Mouse (Mus musculus) embryonic fibroblast, embryonic 13.5 days (primary cell): ENCODE results near the gene Polr2b.

ENCODE experiments used
- CTCF ChIP-seq: IDR thresholded peaks from 2 replicates; pipeline ENCODE4 v1.5.1; 2011; ENCODE audit warnings: mild to moderate bottlenecking, control low read depth, low read length, moderate library complexity, borderline replicate concordance; ENCODE audit not compliant: insufficient read depth
- POLR2A ChIP-seq: IDR thresholded peaks from 2 replicates; pipeline ENCODE4 v1.6.1; 2011; ENCODE audit warnings: low read depth, mild to moderate bottlenecking, control low read depth, low read length, moderate library complexity

DNA sequence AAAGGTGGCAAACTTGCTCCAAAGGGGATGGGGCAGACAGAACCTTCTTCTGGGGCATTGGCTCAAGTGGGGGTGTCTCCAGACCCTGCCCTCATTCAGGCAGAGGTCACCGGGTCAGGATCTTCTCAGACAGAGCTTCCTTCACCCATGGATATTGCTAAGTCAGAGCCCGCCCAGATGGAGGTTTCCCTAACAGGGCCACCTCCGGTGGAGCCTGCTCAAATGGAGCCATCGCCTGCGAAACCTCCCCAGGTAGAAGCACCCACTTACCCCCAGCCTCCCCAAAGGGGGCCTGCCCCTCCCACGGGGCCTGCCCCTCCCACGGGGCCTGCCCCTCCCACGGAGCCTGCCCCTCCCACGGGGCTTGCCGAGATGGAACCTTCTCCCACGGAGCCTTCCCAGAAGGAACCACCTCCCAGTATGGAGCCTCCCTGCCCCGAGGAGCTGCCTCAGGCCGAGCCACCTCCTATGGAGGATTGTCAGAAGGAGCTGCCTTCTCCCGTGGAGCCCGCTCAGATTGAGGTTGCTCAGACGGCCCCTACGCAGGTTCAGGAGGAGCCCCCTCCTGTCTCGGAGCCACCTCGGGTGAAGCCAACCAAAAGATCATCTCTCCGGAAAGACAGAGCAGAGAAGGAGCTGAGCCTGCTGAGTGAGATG is 28.3 kb upstream of the Polr2b start:
- TF ChIP-seq CTCF (no peak), POLR2A (no peak)
